ENCODE assay signal across 12 mouse cellular contexts in the genomic region with DNA sequence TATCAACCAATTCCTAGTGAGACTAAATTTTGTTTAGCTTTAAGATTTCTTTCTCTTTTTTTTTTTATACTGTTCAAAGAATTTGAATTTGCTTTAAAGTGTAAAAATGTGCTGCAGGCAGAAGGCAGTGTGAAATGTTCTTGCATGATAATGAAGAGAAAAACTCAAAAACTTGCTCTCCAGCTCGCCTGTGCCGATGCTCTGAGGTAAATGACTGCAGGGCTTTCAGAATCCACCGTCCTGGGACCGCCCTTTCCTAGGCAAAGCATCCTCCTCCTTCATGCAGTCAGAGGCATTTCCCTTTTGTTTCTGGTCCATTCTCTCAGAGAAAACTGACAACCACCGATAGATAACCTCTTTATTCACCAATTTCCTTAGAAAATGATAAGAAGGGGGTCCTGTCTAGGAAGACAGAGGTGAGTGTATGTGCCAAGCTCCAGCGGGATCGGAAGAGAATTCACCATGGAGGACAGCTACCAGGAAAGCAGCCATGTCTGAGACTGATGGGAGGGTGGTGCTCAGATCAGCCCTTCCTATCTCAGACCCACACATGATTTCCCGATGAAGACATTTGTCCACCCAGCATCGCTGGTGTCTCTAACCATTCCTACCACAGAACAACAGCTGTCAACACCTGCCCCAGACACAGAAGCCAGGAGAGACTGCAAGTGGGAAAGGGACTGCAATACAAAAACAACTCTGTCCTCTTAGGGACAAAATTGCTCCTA.
A peak's percentile ranks its signal among the peaks of the same experiment; 100 is the strongest.
DNase-seq lines count a peak whose midpoint lies in the region; ATAC-seq and TF ChIP-seq lines count a peak whose summit lies in the region.
"Had no signal": no experiment of that assay in that cellular context is flagged by ENCODE, and none has a peak within 500 bp of the region (broad histone marks: within the 10 kb centered on the region; RNA-seq: fewer than 3 reads in every experiment).

No protein-coding gene starts in this region.

- H3ac ChIP-seq in myocyte (ENCODE audit: control insufficient read depth, insufficient read length): no peak overlapping the region

- H3K4me1 ChIP-seq in forebrain, postnatal 0 days (ENCODE audit: insufficient read depth): peaks cover 7% of the 10 kb centered on the region
- 0 out of 2 replicates have a peak, but pooled peaks cover 3% of the 10 kb centered on the region for H3K4me1 ChIP-seq in forebrain, embryonic 11.5 days (replicated peaks; ENCODE audit: control insufficient read depth, insufficient read depth, low read length)

- WGBS in forebrain, postnatal 0 days: 57% methylated on average over 9 of the region's 9 CpGs
- whole genome bisulfite sequencing in forebrain, embryonic 11.5 days: 70% methylated on average over 9 of the region's 9 CpGs

- no peak overlapping the region for H3K9ac ChIP-seq in forebrain, postnatal 0 days
- no peak overlapping the region for H3K9ac ChIP-seq in forebrain, embryonic 11.5 days (ENCODE audit: low read length)
- H3K9ac ChIP-seq: embryonic facial prominence, embryonic 15.5 days had no signal

- H3K79me2 ChIP-seq in myocyte (ENCODE audit: control insufficient read depth, insufficient read depth): no peaks in the 10 kb centered on the region

- H3K4me2 ChIP-seq in forebrain, postnatal 0 days (ENCODE audit: low read depth): no peak overlapping the region
- no peak overlapping the region for H3K4me2 ChIP-seq in forebrain, embryonic 11.5 days (ENCODE audit: low read depth, low read length, severe bottlenecking)
- H3K4me2 ChIP-seq in myocyte (ENCODE audit: low read depth): no peak overlapping the region
- H3K4me2 ChIP-seq: embryonic facial prominence, embryonic 15.5 days; liver, embryonic 11.5 days had no signal

- DNase-seq in forebrain, postnatal 0 days: peak; percentile 45
- DNase-seq in forebrain, embryonic 11.5 days (ENCODE audit: low spot score): no peak
- peak; percentile 21 for DNase-seq in lung, postnatal 36 days
- no peak for DNase-seq in lung, adult 18-20 months
- peak; percentile 38 for DNase-seq in kidney, adult 9 months
- DNase-seq in thymus, adult 18-20 months: no peak
- DNase-seq: adrenal gland, postnatal 14 days; cerebellum, adult 9-10 months had no signal

- H3K9me3 ChIP-seq in forebrain, postnatal 0 days (ENCODE audit: low read length): no peaks in the 10 kb centered on the region
- H3K9me3 ChIP-seq in forebrain, embryonic 11.5 days (ENCODE audit: control insufficient read depth, low read length): no peaks in the 10 kb centered on the region
- H3K9me3 ChIP-seq: embryonic facial prominence, embryonic 15.5 days had no signal

- peak; percentile 38 for ATAC-seq in forebrain, postnatal 0 days
- no peak for ATAC-seq in forebrain, embryonic 11.5 days (replicated peaks; ENCODE audit: low FRiP score)
- ATAC-seq in erythroid progenitor cell, adult 5-6 weeks (replicated peaks; ENCODE audit: low FRiP score, poor library complexity, severe bottlenecking): no peak

- H3K27ac ChIP-seq in forebrain, postnatal 0 days (ENCODE audit: low read depth, low read length): peak overlapping the region; percentile 70
- no peak overlapping the region for H3K27ac ChIP-seq in forebrain, embryonic 11.5 days (ENCODE audit: low read depth, low read length)
- H3K27ac ChIP-seq: embryonic facial prominence, embryonic 15.5 days had no signal

- TF ChIP-seq CTCF in forebrain, postnatal 0 days (IDR thresholded peaks at IDR 0.05; ENCODE audit: low read depth): no peak

- no peak overlapping the region for H3K4me3 ChIP-seq in forebrain, postnatal 0 days (ENCODE audit: low read depth, low read length)
- H3K4me3 ChIP-seq in forebrain, embryonic 11.5 days (ENCODE audit: low read depth, low read length): no peak overlapping the region
- no peak overlapping the region for H3K4me3 ChIP-seq in myocyte
- H3K4me3 ChIP-seq: embryonic facial prominence, embryonic 15.5 days had no signal

- H3K27me3 ChIP-seq in forebrain, postnatal 0 days (ENCODE audit: insufficient read depth, low read length): no peaks in the 10 kb centered on the region
- no peaks in the 10 kb centered on the region for H3K27me3 ChIP-seq in forebrain, embryonic 11.5 days (ENCODE audit: control insufficient read depth, insufficient read depth, low read length)
- no peaks in the 10 kb centered on the region for H3K27me3 ChIP-seq in myocyte (ENCODE audit: control insufficient read depth, insufficient read depth, insufficient read length)
- H3K27me3 ChIP-seq: embryonic facial prominence, embryonic 15.5 days had no signal

- no peaks in the 10 kb centered on the region for H3K36me3 ChIP-seq in forebrain, postnatal 0 days (ENCODE audit: insufficient read depth)
- H3K36me3 ChIP-seq in forebrain, embryonic 11.5 days (ENCODE audit: control insufficient read depth, insufficient read depth, low read length): no peaks in the 10 kb centered on the region
- H3K36me3 ChIP-seq in myocyte (ENCODE audit: control insufficient read depth, insufficient read depth): no peaks in the 10 kb centered on the region
- H3K36me3 ChIP-seq: embryonic facial prominence, embryonic 15.5 days had no signal

- no peak for TF ChIP-seq POLR2A in myocyte (IDR thresholded peaks at IDR 0.05; ENCODE audit: insufficient read length, low read depth)

TF ChIP-seq in myocyte, 11 proteins besides CTCF, POLR2A, EP300 and RAD21:
- TF ChIP-seq TCF3 (IDR thresholded peaks at IDR 0.05; ENCODE audit: insufficient read length, low read depth) (peak; percentile 73), MYOG (IDR thresholded peaks at IDR 0.05; ENCODE audit: control insufficient read depth in 1 of 3, insufficient read depth in 1 of 3, insufficient read length in 2 of 3, low read depth in 2 of 3) (peak; percentile 31 to 88 (median 61)), MYOD1 (IDR thresholded peaks at IDR 0.05; ENCODE audit: control insufficient read depth in 1 of 3, insufficient read length in 2 of 3, low read depth in 2 of 3) (peak; percentile 4 to 76 (median 71)), TCF12 (IDR thresholded peaks at IDR 0.05; ENCODE audit: insufficient read depth, poor library complexity, severe bottlenecking) (peak; percentile 37), REST (IDR thresholded peaks at IDR 0.05; ENCODE audit: insufficient read depth, insufficient read length) (no peak)

Comparison
In these comparisons a context has a peak if more than half of its experiments do, and no peak if none do; other contexts are left out.
1. DNase-seq: peak in forebrain, postnatal 0 days (single experiment), lung, postnatal 36 days (single experiment) and kidney, adult 9 months (single experiment); none in forebrain, embryonic 11.5 days (single experiment), lung, adult 18-20 months (0 of 2) and thymus, adult 18-20 months (0 of 2).